Mouse (Mus musculus) embryonic facial prominence, embryonic 15.5 days (tissue): Measurements from ENCODE around the gene Aqr. TPM values are rescaled to one million over a fixed set of nuclear protein-coding genes. Genes with fewer than 3 reads are reported as not detected.

Experiments used
- ATAC-seq: fragments of 200-750 bp; cut with Nextera tagmentation; 2 replicates; pipeline ENCODE4 v1.8.0; 2017; ENCODE audit warnings: low read depth, moderate TSS enrichment; ENCODE audit not compliant: insufficient number of reproducible peaks, low FRiP score, low TSS enrichment
- H3K27ac ChIP-seq: fragments of 300-500 bp; sonication (generic); replicated peaks from 2 replicates; pipeline ENCODE4 v1.5.1; 2015; ENCODE audit warnings: mild to moderate bottlenecking, inconsistent platforms
- H3K27me3 ChIP-seq: fragments of 300-500 bp; sonication (generic); 2 replicates; pipeline ENCODE4 v1.6.1; 2015; ENCODE audit warnings: inconsistent platforms
- H3K36me3 ChIP-seq: fragments of 300-500 bp; sonication (generic); 2 replicates; pipeline ENCODE4 v1.6.1; 2015; ENCODE audit warnings: mild to moderate bottlenecking, inconsistent platforms
- H3K4me1 ChIP-seq: fragments of 300-500 bp; sonication (generic); 2 replicates; pipeline ENCODE4 v1.6.1; 2015; ENCODE audit warnings: inconsistent platforms
- H3K4me2 ChIP-seq: fragments of 300-500 bp; sonication (generic); replicated peaks from 2 replicates; pipeline ENCODE4 v1.6.1; 2015; ENCODE audit warnings: mild to moderate bottlenecking, inconsistent platforms
- H3K4me3 ChIP-seq: fragments of 300-500 bp; sonication (generic); replicated peaks from 2 replicates; pipeline ENCODE4 v1.5.1; 2015; ENCODE audit warnings: mild to moderate bottlenecking, inconsistent platforms
- H3K9ac ChIP-seq: fragments of 300-500 bp; sonication (generic); 2 replicates; pipeline ENCODE4 v1.6.1; 2015; ENCODE audit warnings: inconsistent platforms
- H3K9me3 ChIP-seq: fragments of 300-500 bp; sonication (generic); replicated peaks from 2 replicates; pipeline ENCODE4 v1.6.1; 2016; ENCODE audit warnings: inconsistent platforms
- WGBS: fragments of 180-500 bp; shearing (Covaris S2); methylation state at CpG from one replicate; pipeline ENCODE4 v1.1.7; 2015; 5-methylcytosine and 5-hydroxymethylcytosine counted together
- polyA plus RNA-seq: library from polyadenylated mRNA; unstranded; fragments of >200 nt; fragmentation: Nextera tagmentation; extraction: Ambion mirVana; gene quantifications from 2 replicates; pipeline ENCODE4 v1.2.1, GENCODE M21; 2015

Aqr gene
- polyA plus RNA-seq, 1 experiment from 2014 or later = 40.5 TPM

DNA sequence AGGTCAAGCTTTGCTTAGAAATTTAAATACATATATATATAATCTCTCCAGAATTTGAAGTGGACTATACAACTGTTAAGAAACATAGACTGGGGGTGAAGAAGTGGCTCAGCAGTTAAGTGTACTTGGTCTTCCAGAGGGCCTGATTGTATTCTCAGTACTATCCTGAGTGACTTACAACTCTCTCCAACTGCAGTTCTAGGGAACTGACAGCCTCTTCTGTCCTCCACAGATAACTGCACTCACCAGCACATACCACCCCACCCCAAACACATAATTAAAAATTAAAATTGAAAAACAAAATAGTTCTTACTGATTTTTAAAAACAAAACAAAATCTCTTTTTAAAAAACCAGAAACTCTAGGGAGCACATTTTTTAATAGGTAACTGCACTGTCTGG, 13.6 kb downstream of the Aqr start:
- Histone ChIP-seq H3K4me2 (no peak overlapping the region), H3K4me3 (no peak overlapping the region), H3K27ac (no peak overlapping the region), H3K27me3 (no peaks in the 10 kb centered on the region), H3K9me3 (no peaks in the 10 kb centered on the region), H3K36me3 (peaks cover 15% of the 10 kb centered on the region), H3K4me1 (peaks cover 9% of the 10 kb centered on the region), H3K9ac (no peak overlapping the region)
- no peak for ATAC-seq

DNA sequence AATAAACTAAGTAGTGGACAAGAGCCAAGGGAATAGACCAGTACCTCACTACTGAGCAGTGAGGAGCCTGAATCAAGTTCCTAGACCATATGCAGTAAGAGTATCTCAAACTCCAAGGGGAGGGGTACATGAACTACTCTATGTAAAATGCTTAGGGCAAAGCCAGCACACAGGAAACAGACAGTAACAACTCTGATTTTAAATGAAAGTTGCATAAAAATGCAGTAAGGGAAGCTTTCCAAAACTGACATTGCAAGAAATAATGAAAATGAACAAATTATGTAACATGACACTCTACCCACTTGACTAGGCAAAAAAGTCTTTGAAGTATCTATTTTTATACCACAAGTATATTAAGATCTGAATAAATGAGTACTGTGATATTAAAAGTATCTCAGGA, 19.0 kb downstream of the Aqr start:
- Histone ChIP-seq H3K4me1 (no peaks in the 10 kb centered on the region), H3K27ac (no peak overlapping the region), H3K9me3 (no peaks in the 10 kb centered on the region), H3K27me3 (no peaks in the 10 kb centered on the region), H3K36me3 (peaks cover 42% of the 10 kb centered on the region), H3K4me3 (no peak overlapping the region), H3K4me2 (no peak overlapping the region), H3K9ac (no peak overlapping the region)
- no peak for ATAC-seq

DNA sequence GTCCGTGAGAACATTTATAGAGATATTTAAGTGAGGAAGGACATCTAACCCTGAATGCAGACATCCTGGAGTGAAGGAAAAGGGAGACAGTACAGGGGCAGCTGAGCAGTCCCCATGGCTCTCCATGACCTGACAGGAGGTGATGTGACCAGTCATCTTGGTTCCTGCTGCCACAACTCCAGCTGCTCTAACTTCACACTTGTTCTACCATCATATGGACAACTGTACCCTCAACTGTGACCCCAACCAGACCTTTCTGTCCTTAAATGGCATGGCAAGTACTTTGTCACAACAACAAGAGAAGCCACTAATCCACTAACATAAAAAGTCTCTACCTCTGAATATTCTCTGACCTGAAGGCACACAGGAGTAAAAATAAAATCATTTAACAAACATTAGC, 24.8 kb downstream of the Aqr start:
- Histone ChIP-seq H3K4me3 (no peak overlapping the region), H3K27ac (no peak overlapping the region), H3K36me3 (peaks cover 57% of the 10 kb centered on the region), H3K4me2 (no peak overlapping the region), H3K9ac (no peak overlapping the region), H3K9me3 (no peaks in the 10 kb centered on the region), H3K27me3 (no peaks in the 10 kb centered on the region), H3K4me1 (no peaks in the 10 kb centered on the region)
- ATAC-seq = no peak
- WGBS = 100% methylated on average over 1 of the region's 1 CpGs

GRCm38 (mm10) chr2:114157345-114157744, 29.5 kb downstream of the Aqr start:
- 88% methylated on average over 4 of the region's 4 CpGs for WGBS
- Histone ChIP-seq H3K36me3 (peaks cover 63% of the 10 kb centered on the region), H3K4me1 (no peaks in the 10 kb centered on the region), H3K27ac (no peak overlapping the region), H3K27me3 (no peaks in the 10 kb centered on the region), H3K9ac (no peak overlapping the region), H3K9me3 (no peaks in the 10 kb centered on the region), H3K4me2 (no peak overlapping the region), H3K4me3 (no peak overlapping the region)
- ATAC-seq = no peak

DNA sequence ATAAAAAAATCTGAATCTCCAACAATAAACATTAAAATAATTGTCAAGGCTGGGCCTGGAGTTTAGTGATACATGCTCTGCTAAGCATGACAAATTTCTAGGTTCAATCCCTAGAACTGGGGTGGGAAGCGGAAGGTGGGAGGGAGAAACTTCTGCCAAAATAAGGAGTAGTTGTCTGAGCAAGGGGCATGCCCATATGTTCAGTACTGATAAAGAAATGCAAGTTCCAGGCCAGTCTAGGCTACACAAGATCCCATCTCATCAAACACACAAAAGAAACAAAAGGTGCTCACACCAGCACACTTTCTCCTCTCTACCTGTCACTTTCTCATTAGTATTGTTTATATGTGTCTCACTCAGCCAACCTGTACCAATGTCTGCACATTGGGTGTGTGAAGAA, 30.2 kb downstream of the Aqr start:
- 86% methylated on average over 1 of the region's 1 CpGs for whole genome bisulfite sequencing
- Histone ChIP-seq H3K4me1 (no peaks in the 10 kb centered on the region), H3K4me2 (no peak overlapping the region), H3K27me3 (no peaks in the 10 kb centered on the region), H3K36me3 (peaks cover 63% of the 10 kb centered on the region), H3K4me3 (no peak overlapping the region), H3K9ac (no peak overlapping the region), H3K27ac (no peak overlapping the region), H3K9me3 (no peaks in the 10 kb centered on the region)
- no peak for ATAC-seq

DNA sequence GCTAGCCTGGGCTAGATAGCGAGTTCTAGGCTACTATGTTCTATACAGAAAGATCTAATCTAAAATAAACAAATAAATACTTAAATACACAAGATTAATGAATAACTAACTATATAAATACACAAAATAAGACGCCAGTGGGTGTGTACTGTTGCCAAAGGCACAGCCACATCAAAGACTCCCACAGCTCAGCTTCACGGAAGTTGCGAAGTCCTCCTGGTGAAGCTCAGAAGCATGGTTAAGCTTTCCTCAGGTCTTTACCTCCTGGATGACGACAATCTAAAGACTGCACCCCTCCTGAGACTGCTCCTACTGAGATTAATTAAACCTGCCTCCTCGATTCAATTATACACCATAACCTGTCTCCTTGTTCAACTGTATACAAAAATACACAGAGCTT, 33.6 kb downstream of the Aqr start:
- Histone ChIP-seq H3K9me3 (no peaks in the 10 kb centered on the region), H3K36me3 (peaks cover 68% of the 10 kb centered on the region), H3K4me2 (no peak overlapping the region), H3K9ac (no peak overlapping the region), H3K4me3 (no peak overlapping the region), H3K27ac (no peak overlapping the region), H3K27me3 (no peaks in the 10 kb centered on the region), H3K4me1 (no peaks in the 10 kb centered on the region)
- no peak for ATAC-seq
- 83% methylated on average over 6 of the region's 6 CpGs for WGBS

- Histone ChIP-seq H3K27me3 (no peaks in the 10 kb centered on the region), H3K9me3 (no peaks in the 10 kb centered on the region), H3K4me2 (no peak overlapping the region), H3K36me3 (peaks cover 62% of the 10 kb centered on the region), H3K4me1 (no peaks in the 10 kb centered on the region), H3K4me3 (no peak overlapping the region), H3K9ac (no peak overlapping the region), H3K27ac (no peak overlapping the region)
- no peak for ATAC-seq
- 84% methylated on average over 15 of the region's 15 CpGs for WGBS
Measured at GRCm38 (mm10) chr2:114146864-114147458, 39.9 kb downstream of the Aqr start.

DNA sequence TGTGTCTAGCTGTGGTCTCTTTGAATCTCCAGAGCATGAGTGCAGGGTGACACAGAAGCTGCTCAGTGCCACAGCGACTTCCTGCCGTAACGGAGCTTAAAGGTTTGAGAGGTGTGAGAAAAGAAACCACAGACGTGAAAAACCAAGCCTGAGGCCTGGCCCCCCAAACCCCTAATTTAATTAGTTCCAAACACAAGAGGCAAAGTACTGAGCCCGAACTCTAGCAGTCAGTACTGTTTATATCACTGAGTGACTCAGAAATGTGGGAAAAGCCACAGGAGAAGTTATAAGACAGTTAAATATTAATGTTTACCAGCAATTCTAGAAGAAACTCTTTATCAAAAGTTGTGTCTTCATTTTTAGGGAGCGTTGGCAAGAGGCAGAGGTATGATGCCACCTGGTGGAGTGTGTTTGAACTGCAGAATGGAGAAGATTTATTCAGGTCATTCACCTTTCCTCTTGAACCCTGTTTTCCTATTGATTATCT, 41.5 kb downstream of the Aqr start:
- Histone ChIP-seq H3K4me1 (no peaks in the 10 kb centered on the region), H3K4me2 (no peak overlapping the region), H3K27ac (no peak overlapping the region), H3K4me3 (no peak overlapping the region), H3K9me3 (no peaks in the 10 kb centered on the region), H3K27me3 (no peaks in the 10 kb centered on the region), H3K36me3 (peaks cover 71% of the 10 kb centered on the region), H3K9ac (no peak overlapping the region)
- no peak for ATAC-seq
- WGBS = 55% methylated on average over 6 of the region's 6 CpGs

DNA sequence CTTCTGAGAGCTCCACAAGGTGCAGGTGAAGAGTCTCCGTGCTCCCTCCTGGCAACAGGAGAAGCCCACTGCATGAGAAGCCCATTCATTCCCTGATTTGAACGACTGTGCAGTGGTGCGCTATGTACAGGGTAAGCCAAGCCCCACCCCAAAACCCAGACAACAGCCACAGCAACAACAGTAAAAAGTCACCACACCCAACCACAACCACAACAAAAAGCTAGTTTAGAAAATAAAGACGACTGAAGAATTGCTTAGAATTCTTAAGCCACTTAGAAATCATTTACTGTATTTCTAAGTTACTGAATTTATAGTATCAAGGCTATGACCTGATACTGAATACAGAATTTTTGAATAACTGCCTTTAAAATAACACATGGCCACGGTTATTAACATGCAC, 41.9 kb downstream of the Aqr start:
- Histone ChIP-seq H3K27ac (no peak overlapping the region), H3K27me3 (no peaks in the 10 kb centered on the region), H3K9ac (no peak overlapping the region), H3K4me1 (no peaks in the 10 kb centered on the region), H3K9me3 (no peaks in the 10 kb centered on the region), H3K4me2 (no peak overlapping the region), H3K4me3 (no peak overlapping the region), H3K36me3 (peaks cover 71% of the 10 kb centered on the region)
- no peak for ATAC-seq
- WGBS = 73% methylated on average over 5 of the region's 5 CpGs

- no peaks in the 10 kb centered on the region for H3K27me3 ChIP-seq
- no peak overlapping the region for H3K4me3 ChIP-seq
- no peaks in the 10 kb centered on the region for H3K4me1 ChIP-seq
- no peak for ATAC-seq
- no peak overlapping the region for H3K27ac ChIP-seq
- no peak overlapping the region for H3K9ac ChIP-seq
- 83% methylated on average over 6 of the region's 6 CpGs for WGBS
- H3K4me2 ChIP-seq = no peak overlapping the region
- H3K9me3 ChIP-seq = no peaks in the 10 kb centered on the region
- peaks cover 72% of the 10 kb centered on the region for H3K36me3 ChIP-seq
Measured at GRCm38 (mm10) chr2:114143842-114144241, 43.0 kb downstream of the Aqr start.

GRCm38 (mm10) chr2:114136755-114137154, 50.1 kb downstream of the Aqr start:
- H3K9ac ChIP-seq = no peak overlapping the region
- H3K27ac ChIP-seq = no peak overlapping the region
- no peaks in the 10 kb centered on the region for H3K4me1 ChIP-seq
- no peaks in the 10 kb centered on the region for H3K9me3 ChIP-seq
- peaks cover 61% of the 10 kb centered on the region for H3K36me3 ChIP-seq
- ATAC-seq = no peak
- WGBS = 92% methylated on average over 9 of the region's 9 CpGs
- no peak overlapping the region for H3K4me2 ChIP-seq
- H3K27me3 ChIP-seq = no peaks in the 10 kb centered on the region
- H3K4me3 ChIP-seq = no peak overlapping the region

DNA sequence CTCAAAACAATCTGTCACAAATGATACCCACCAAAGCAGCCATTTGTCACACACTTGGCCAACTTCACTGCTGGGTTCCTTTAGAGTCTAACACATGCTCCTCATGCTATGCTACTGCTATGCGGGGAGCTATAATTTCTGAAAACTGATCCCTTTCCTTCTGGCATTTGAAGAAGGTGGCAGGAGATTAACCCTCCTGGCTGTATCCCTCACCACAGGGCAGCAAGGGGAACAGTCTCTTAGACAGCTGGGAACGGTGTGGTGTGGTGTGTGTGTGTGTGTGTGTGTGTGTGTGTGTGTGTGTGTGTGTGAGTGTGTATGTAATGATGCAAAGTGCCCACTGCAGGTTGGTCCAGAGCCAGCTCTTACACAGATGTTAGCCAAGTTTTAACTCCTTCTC, 51.0 kb downstream of the Aqr start:
- Histone ChIP-seq H3K9ac (no peak overlapping the region), H3K27ac (no peak overlapping the region), H3K27me3 (no peaks in the 10 kb centered on the region), H3K4me3 (no peak overlapping the region), H3K36me3 (peaks cover 58% of the 10 kb centered on the region), H3K9me3 (no peaks in the 10 kb centered on the region), H3K4me2 (no peak overlapping the region), H3K4me1 (no peaks in the 10 kb centered on the region)
- WGBS = 58% methylated on average over 2 of the region's 2 CpGs
- ATAC-seq = no peak
